Mouse (Mus musculus) E14TG2a.4 (cell line): Measurements from ENCODE around the gene Wnk1.

Experiments used
- CTCF ChIP-seq: conservative IDR thresholded peaks from 2 replicates; pipeline ENCODE4 v1.5.1; 2014; ENCODE audit warnings: low read length
- NANOG ChIP-seq: IDR thresholded peaks from 2 replicates; pipeline ENCODE4 v1.6.1; 2014; ENCODE audit warnings: borderline replicate concordance, low read length, mixed read lengths
- POU5F1 ChIP-seq: IDR thresholded peaks from 2 replicates; pipeline ENCODE4 v1.6.1; 2014; ENCODE audit warnings: low read length, borderline replicate concordance

DNA sequence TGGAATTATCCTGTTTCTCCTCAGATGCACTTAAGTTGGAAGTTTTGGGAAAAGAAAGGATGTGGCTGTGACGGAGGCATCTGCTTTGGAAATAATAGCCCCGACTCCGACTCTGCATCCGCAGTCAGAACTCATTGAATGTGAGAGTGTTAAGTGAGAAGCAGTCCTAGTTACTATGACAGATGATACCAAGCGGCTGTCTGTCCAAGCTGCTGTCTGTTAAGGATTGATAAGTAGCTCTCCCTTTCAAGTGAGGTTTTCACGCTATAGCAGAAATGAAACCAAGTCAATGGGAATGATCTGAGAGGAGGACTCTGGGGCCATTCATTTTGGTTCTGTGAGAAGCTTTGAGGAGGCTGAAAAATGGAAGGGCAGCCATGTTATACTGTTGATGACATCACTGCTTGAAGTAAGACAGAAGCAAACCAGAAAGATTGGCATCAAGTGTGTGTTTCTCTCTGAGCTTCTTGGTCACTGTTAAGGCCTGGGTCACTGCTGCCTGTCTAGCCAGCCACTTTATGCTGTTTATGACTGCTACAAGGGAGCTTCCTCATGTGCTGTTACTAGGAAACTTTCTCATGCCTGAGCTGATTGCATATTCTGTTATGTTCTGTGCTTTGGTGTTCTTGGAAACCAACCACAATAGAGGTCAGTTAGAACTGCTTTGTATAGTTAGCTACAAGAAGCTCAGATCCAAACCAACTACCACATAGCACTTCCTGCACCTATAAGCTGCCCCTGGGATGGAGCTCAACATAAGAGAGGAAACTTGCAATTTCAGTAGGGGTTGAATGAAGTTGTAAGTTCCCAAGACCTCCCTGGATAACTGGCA, 38.4 kb upstream of the Wnk1 start:
- no peak for TF ChIP-seq CTCF
- no peak for TF ChIP-seq POU5F1
- no peak for TF ChIP-seq NANOG
